Mouse (Mus musculus) neural tube, embryonic 10.5 days (tissue): ENCODE data around the gene Car6.

Experiments used
- DNase-seq: peaks from one replicate; pipeline ENCODE4 v3.0.0-alpha.2; 2017; ENCODE audit warnings: low spot score; ENCODE audit errors: extremely low spot score

Gene Car6

DNA sequence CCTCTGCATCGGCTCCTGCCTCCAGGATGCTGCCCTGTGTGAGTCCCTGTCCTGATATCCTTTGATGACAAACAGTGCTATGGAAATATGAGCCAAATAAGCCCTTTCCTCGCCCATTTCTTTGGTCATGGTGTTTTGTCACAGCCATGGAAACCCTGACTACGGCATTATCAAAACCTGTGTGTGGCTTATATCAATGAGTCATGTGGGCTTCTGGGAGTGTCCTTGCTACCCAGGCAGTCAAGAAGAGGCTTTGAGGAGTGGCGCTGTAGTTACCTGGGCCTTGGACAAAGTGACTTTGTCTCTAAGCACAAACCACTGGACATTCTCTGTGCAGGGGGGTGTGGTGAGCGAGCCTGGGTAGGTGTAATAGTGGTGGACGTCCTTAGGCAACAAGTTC is 8.9 kb downstream of the Car6 start:
- no peak for DNase-seq

DNA sequence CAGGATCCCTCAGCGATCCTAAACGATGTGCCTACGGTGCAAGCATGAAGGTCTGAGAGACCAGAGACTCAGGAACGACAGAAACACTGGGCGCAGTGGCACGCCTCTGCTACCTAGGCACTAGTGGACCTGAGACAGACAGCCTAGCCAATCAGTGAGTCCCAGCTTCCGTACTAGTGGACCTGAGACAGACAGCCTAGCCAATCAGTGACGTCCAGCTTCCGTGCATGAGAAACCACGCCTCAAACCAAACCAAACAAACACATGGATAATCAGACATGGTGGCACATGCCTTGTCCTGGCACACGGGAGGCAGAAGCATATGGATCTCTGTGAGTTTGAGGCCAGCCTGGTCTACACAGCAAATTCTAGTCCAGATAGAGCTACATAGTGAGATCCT is 12.9 kb downstream of the Car6 start:
- no peak for DNase-seq

DNA sequence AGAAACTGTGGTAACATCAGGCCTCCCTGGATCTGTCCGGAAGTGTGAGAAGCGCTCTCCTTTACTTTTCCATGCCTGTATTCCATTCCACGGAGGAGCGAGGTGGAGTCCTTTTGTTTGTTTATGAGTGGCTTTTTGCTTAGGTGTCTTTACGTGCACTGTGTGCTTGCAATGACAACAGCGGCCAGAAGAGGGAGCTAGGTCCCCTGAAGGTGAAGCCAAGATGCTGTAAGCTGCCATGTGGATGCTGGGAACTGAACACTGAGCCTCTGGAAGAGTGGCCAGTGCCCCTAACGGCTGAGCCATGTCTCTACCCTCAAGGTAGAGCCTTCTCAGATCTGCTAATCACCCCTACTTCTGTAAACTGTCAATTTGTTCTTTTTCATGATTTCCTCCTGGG is 19.8 kb downstream of the Car6 start:
- no peak for DNase-seq

DNA sequence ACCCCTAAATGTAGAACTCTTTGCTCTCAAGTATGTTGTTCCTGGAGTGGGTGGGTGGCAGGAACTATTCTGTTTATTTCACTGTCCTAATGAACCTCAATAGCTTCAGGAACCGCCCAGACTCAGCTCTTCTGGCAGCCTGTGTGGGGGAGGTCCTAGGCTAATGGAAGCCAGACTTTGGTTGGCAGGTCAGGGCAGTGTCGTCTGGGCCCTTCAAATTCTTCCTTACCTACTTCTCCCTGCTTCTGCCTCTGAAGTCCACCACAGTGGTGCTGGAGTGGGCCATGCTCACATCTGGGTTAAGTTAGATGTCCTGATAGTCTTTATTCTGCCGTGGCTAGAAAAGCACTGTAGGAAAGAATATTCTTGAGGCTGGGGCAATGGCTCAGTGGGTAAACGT is 23.0 kb downstream of the Car6 start:
- no peak for DNase-seq

DNA sequence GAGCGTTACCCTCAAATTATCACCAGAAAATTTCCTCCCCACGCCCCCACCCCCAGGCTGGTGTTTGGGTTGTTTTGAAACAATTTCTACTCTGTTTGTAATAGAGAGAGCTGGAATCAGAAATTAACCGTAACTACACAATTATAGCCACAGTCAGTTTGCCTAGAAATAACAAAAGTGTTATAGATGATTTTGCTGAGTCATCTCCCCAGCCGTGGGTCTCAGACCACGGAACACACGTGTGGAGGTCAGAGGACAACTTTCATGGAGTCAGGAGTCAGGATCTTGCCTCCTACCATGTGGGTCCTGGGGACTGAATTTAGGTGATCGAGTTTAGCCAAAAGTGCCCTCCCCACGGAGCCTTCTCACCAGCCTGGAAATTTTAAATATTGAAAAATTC is 24.0 kb downstream of the Car6 start:
- DNase-seq = no peak

DNA sequence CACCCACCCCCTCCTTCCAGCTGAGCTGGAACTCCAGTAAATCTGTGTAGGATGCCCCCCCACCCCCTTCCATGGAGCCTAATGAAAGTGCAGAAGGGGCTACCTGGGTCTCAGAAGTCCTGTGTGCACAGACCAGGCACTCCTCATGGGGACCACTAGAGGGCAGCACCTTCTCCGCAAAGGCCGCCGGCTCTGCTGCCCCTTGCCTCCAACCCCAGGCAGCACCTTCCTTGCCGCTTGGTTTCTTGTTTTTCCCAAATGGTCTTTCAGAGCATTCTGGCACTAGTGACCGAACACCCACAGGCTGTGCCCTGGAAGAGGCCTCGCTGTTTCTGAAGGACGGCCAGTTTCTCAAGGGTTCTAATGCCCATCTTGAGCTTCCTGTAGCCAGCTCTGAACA is 24.6 kb downstream of the Car6 start:
- DNase-seq = peak; percentile 66

DNA sequence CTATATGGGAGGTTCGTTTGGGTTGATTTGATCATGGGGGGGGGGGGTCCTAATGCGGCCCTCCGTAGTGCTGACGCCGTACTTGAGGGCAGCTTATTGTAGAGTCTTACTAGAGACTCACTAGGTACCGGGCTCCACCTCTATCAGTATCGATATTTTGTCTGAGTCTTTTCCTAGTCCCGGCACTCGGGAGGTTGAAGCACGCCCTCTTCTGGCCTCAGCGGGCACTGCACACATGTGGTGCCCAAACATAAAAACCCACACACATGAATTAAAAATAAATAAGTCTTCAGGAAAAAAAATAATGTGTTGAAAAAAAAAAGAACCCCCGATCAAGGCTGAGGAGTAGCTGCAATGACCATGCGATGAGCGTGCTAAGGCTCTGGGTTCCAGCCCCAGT is 27.1 kb downstream of the Car6 start:
- no peak for DNase-seq

DNA sequence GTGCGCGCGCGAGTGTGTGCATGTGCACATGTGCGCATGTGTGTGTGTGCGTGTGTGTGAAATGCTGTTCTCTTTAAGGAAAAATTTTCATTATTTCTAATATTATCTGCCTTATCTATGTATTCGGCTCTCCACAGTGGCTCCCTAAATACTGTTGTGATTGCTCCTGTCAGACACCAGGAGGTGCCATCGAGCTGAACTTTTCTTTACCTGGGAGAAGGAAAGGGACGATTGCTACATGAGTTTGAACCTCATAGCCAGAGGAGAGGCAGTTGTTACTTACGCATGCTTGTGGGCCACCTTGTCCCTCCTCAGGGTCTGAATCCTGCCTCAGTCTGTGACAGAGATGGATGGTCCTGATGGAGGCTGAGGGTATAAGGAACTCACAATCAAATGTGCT is 27.9 kb downstream of the Car6 start:
- DNase-seq = peak; percentile 34

DNA sequence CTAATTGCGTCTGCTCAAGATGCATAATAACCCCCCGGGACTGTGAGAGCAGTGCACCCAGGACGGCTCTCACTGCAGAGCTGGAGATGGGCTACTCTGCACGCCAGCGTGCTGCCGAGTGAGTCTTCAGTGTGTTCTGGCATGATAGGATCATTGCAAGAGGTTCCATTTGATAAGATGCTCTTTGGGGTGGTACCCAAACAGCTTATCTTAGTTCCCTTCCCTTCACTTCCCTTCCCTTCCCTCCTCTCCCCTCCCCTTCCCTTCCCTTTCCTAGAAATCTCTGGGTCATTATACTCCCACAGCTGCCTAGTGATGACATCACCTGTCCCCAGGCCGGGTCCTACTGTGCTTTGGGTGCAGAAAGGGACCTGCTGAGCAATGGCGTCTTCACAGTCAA is 29.0 kb downstream of the Car6 start:
- DNase-seq = no peak

DNA sequence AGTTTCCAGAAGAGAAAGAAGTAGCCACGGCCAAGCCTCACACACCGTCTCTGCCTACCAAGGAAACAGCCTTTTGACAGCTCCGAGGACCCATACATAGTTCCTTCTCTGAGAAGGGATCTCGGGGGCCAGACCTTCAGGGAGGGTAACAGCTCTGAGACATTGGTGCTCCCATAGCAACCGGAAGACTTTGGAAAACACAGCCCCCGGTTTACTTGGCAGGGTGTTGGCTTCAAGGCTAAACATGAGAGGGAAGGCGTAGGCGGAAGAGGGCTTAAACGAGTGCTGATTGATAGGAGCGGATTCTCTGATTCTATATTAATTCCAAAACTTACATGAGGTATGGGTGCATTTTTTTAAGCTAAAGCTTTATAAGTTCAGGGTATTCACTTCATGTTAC is 32.7 kb downstream of the Car6 start:
- no peak for DNase-seq

DNA sequence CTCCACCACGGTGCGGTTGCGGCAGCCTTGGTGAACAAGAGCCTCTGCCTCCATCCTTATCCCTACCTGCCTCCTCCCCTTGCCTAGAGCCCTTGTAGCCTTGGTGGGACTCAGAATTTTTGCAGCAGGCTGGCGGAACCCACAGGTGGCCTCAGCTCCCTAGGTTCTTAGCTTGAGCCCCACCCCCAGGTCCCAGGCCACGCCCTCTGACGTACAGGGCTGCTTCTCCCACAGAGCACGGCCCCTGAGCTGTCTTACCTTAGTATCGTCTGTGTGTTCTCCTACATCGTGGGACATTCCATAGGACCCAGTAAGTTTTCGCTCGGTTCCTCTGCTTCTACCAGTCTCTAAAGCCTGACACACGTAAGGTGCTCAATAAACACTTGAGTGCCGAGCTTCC is 36.3 kb downstream of the Car6 start:
- DNase-seq = no peak

DNA sequence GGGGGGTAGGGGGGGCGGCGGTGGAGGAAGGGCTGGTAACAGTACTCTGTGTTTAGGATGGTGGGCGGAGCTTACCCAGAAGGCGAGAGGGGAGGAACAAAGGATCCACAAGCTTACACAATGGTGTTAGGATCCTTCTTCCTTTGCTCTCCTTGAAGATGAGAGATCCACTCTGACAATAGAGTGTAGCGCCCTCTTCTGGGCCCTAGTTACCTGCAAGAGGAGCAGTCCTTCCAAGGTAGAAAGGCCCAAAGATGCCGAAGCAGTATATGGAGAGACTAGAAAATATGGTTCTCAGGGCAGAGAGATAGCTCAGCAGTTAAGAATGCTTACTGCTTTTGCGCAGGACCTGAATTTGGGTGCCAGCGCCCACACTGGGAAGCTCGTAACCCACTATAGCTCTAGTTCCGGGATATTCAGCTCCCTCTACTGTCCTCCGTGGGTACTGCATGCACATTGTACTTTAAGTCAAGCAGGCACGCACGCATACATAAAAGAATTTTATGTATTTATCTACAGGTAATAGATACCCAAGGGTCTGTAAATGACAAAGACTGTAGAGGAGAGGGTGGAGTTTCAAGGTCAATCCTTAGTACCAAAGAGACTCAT is 38.5 kb downstream of the Car6 start:
- DNase-seq = no peak

DNA sequence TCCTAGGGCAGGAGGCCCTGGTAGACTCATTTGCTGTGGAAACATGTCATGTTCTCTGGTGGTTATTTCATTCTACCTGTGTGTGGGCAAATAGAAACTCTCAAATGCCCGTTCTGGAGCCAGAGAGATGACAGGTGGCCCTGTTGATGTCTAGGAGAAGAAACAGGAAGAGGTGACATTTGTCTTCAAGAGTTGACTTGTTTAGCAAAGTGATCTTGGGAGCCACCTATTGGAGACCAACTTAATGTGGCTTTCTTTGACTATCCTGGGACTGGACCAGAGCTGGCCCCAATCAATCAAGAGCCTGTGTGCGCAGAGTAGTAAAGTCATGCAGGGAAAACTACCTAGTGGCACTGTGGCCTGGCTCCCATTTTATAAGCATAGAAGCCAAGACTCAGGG is 41.7 kb downstream of the Car6 start:
- no peak for DNase-seq

DNA sequence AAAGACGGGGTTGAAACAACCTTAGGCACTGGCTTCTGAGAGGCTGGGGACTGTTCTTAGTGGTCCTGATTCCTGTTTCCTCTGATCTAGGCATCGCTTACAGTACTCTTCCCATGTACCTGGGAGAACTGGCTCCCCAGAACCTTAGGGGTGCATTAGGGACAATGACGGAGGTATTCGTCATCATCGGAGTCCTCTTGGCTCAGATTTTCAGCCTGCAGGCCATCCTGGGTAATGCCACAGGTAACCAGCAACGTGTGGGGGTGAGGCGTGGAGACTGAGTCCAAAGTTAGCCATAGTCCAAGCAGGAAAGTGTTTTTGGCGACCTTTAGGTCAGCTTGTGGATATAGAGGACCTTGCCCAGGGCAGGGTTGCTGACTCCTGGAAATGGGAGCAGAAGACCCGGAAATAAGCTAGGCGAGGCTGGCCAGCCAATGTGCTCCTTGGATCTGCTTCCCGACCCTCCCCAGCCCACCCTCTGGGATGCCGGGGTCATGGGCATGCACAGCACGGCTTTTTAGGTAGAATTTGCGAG is 43.7 kb downstream of the Car6 start:
- no peak for DNase-seq

DNA sequence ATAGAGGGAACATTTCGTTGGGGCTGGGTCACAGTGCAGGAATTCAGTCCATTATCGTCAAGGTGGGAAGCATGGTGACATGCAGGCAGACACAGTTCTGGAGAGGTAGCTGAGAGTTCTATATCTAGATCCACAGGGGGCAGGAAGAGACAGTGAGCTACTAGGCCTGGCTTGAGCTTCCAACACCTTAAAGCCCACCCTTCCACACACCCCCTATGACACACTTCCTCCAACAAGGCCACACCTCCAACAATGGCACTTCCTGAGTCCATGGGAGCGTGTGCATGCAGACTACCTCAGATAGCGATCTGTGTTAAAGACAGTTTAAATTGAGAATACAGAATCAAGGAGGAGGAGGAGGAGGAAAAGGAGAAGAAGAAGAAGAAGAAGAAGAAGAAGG is 45.4 kb downstream of the Car6 start:
- DNase-seq = no peak

DNA sequence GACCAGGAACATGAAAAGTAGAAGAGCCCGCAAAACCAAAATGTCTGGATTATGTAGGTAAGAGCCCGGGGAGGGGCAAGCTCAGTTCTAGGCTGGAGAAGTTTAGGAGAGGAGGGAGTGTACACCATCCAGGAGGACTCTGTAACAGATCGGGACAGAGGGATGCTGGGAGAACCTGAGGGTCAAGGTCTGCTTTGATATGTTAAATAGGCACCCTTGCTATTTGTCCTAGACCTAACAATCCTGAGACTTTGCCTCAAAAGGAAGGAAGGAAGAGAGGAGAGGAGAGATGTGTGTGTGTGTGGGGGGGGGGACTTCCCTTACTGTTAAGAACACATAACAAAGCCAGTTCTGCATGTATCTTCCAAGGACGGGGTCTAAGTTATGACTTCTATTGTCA is 45.8 kb downstream of the Car6 start:
- DNase-seq = no peak

DNA sequence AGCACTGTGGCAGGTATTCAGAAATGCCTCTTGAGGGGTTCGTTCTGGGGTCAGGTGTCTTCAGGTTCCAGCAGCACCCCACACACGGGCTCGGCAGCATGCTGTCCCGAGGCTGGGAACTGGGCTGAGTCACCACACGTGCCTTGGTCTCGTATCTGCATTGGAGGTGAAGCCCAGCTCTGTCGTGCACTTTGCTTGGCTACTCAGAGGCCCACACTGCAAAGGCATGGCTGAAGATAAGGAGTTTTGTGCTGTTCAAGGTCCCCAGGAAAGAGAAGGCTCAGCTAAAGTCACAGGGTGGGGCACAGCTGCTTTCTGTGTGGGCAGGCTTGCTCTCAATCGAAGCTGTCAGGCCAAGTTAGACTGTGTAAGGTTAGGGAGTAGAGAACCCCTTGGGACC is 48.6 kb downstream of the Car6 start:
- no peak for DNase-seq

DNA sequence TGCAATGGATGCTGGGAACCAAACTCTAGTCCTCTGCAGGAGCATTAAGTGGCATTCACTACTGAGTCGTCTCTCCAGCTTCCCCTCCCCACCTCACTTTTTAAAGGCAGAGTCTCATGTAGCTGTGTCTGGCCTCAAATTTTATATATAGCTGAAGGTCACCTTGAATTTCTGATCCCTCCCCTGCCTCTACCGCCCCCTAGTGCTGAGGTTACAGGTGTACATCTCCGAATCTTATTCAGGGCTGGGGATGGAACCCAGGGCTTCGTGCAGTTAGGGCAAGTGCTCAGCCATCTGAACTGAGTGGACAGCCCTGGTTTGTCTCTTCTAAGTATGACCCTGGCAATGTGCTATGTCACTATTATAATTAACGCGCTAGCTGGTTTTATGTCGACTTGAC is 50.1 kb downstream of the Car6 start:
- DNase-seq = no peak

DNA sequence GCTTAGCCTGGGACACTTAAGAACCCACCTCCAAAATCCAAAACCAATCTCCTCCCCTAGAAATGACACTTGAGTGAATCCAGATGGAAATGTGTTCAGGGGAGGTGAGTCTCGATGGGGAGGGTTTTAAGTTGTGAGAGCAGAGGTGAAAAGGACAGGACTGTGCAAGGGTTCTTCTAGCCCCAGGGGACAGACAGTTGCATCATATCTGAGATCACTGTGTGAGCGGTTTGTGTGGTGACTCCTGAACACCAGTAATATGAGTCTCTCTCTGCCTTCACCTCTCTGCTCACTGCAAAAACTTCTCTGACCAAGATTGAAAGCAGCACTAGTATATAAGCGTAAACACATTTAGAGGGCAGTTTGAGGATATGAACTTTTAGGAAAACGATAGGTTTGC is 54.8 kb downstream of the Car6 start:
- no peak for DNase-seq

DNA sequence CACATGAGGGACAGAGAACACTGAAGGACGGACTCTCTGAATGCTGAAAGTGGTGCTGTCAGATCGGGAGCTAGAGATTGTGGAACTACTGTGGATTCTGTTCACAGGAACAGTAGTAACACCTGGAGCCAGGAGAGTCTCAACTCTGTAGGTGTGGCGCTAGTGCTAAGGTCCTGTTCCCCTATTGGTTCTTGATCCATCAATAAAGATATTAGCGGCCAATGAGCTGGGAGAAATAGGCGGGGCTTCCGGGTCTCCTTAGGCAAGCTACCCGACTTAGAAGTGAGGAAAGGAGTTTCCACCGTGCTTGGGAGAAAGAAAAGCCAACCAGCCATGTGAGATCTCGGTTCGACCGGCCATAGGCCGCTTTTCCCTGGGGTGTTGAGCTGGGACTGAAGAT is 56.9 kb downstream of the Car6 start:
- no peak for DNase-seq

DNA sequence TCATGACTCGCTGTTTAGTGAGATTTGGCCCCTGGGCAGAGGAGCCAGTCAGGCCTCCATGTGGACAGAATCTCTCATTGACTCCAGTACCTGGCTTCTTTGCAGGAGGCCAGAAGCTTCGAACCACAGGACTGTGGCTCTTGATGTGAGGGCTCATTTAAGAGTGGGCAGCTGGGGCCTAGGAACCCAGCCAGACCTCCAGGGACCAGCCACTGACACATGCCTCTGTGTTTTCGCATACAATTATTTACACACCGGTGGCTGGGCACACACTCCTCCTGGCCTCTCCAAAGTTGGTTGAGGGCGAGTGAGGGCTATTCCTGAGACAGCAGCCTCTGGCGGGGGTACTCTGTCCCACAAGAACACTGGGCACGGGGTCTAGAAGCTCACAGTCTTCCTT is 60.8 kb downstream of the Car6 start:
- no peak for DNase-seq

DNA sequence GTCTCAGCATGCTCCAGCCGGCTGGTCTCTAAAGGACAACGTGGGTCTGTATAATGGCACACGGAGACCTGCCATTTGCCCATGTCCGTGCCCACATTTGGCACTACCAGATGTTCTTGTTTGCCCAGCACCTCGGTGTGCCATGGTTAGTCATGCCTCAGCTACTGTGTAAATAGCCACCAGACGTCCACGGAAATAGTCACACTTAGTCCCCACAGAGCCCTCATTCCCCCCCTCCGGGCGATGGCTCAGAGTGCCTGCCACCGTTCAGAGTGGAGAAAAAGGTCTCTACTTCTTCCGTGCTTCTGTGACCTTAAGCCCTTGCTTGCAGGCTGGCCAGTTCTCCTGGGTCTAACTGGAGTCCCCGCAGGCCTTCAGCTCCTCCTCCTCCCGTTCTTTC is 62.0 kb downstream of the Car6 start:
- no peak for DNase-seq

DNA sequence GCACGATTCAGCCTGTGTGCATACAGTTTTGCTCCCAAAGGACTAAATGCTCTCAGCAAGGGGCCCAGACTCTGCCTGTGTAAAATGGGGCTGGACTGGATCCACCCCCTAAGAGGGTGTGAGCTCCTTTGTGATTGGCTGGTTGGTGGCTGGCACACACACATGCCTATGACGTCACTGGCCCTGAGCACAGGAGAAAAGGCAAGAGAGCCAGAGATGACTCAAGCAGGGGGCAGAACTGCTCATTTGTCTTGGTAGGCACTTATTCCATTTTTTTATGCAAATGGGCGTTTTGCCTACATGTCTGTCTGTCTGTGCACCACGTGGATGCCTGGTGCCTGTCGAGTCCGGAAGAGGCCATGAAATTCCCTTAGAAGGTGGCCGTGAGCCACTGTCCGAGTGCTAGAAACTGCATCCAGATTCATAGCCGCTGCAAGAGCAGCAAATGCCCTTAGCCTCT is 63.0 kb downstream of the Car6 start:
- peak; percentile 59 for DNase-seq
